Mouse (Mus musculus) neural tube, embryonic 14.5 days (tissue): ENCODE measurements around the gene Micall1. TPM values are rescaled to one million over a fixed set of nuclear protein-coding genes. Genes with fewer than 3 reads are reported as not detected.

ENCODE experiments used
- ATAC-seq: fragments of 200-750 bp; cut with Nextera tagmentation; 2 replicates; pipeline ENCODE4 v1.8.0; 2017; ENCODE audit warnings: low read depth, mild to moderate bottlenecking, moderate TSS enrichment, moderate library complexity
- H3K27ac ChIP-seq: fragments of 300-500 bp; sonication (generic); 2 replicates; pipeline ENCODE4 v1.5.1; 2014; ENCODE audit warnings: low read depth, mild to moderate bottlenecking, control low read depth, low read length, moderate library complexity, mixed read lengths
- H3K27me3 ChIP-seq: fragments of 300-500 bp; sonication (generic); 2 replicates; pipeline ENCODE4 v1.6.1; 2014; ENCODE audit warnings: low read length; ENCODE audit not compliant: control insufficient read depth, insufficient read depth
- H3K36me3 ChIP-seq: fragments of 300-500 bp; sonication (generic); 2 replicates; pipeline ENCODE4 v1.6.1; 2014; ENCODE audit warnings: low read length, mixed read lengths; ENCODE audit not compliant: control insufficient read depth, insufficient read depth
- H3K4me1 ChIP-seq: fragments of 300-500 bp; sonication (generic); 2 replicates; pipeline ENCODE4 v1.6.1; 2014; ENCODE audit warnings: low read length; ENCODE audit not compliant: control insufficient read depth, insufficient read depth
- H3K4me2 ChIP-seq: fragments of 300-500 bp; sonication (generic); 2 replicates; pipeline ENCODE4 v1.6.1; 2014; ENCODE audit warnings: mild to moderate bottlenecking, low read depth, low read length, control low read depth
- H3K4me3 ChIP-seq: fragments of 300-500 bp; sonication (generic); 2 replicates; pipeline ENCODE4 v1.5.1; 2014; ENCODE audit warnings: low read depth, low read length, control low read depth, mixed read lengths
- H3K9ac ChIP-seq: fragments of 300-500 bp; sonication (generic); replicated peaks from 2 replicates; pipeline ENCODE4 v1.6.1; 2014; ENCODE audit warnings: low read depth, mild to moderate bottlenecking, control low read depth, low read length, mixed read lengths
- H3K9me3 ChIP-seq: fragments of 300-500 bp; sonication (generic); 2 replicates; pipeline ENCODE4 v1.6.1; 2016; ENCODE audit warnings: low read length; ENCODE audit not compliant: control insufficient read depth
- WGBS: fragments of 180-500 bp; shearing (Covaris S2); extraction: QIAGEN DNeasy Blood & Tissue Kit; methylation state at CpG from one replicate; pipeline ENCODE4 v1.1.7; 2014; 5-methylcytosine and 5-hydroxymethylcytosine counted together
- polyA plus RNA-seq: library from polyadenylated mRNA; unstranded; fragments of >200 nt; fragmentation: Nextera tagmentation; extraction: Ambion mirVana; gene quantifications from 2 replicates; pipeline ENCODE4 v1.2.1, GENCODE M21; 2014

Micall1 gene
- polyA plus RNA-seq, result 12.6 and 13.1 TPM in 2 replicates

DNA sequence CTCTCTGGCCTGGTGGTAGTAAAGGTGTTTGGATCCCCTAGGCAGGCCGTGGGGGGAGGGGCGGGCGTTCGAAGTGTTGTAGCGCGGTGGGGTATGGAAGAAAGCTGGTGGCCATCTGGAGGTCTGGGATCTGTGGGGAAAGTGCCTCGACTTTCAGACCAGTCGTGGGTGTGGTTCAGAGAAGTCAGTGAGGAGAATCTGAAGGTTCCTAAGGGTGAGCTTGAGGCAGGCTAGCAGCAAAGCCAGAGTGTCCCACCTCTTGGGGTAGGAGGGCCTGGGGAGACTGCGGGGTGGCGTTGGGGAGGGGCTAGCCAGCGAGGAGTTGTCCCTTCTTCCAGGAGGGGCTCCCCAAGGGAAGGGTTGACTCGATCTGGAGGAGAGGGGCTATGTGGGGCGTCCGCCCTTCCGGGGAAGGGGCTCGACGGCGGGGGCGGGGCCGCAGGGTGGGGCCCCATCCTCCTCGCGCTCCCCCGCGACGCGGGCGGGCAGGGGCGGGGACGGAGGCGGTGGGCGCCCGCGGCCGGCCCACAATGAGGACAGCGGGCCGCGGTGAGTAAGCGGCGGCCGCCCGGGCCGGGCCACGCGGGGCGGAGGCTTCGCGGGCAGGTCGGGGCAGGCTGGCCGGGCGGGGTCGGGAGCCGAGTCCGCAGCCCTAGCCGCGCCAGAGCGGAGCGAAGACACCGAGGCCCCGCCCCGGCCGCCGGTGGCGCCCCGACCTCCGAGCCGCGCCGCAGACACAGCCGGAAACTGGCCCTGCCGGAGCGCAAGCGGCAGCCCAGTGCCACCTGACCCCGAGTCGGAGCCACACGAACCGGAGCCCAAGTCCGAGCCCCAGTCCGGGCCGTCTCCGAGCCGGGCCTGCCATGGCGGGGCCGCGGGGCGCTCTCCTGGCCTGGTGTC, at the start of gene Micall1:
Gene Micall1, plus strand, starts transcription at position 478 of the 900 bp plus-strand sequence.
- Histone ChIP-seq H3K9ac (peak within 1 kb of the TSS; percentile 93), H3K36me3 (0 out of 2 replicates have a peak, but pooled peaks cover 5% of the 10 kb centered on the region), H3K27me3 (no peaks in the 10 kb centered on the region), H3K4me3 (peak within 1 kb of the TSS; percentile 81), H3K4me1 (peaks cover 19% of the 10 kb centered on the region), H3K27ac (peak within 1 kb of the TSS; percentile 69), H3K4me2 (peak within 1 kb of the TSS; percentile 96), H3K9me3 (no peaks in the 10 kb centered on the region)
- WGBS, result 1% methylated on average over 61 of the region's 85 CpGs
- ATAC-seq, result peak; percentile 75

DNA sequence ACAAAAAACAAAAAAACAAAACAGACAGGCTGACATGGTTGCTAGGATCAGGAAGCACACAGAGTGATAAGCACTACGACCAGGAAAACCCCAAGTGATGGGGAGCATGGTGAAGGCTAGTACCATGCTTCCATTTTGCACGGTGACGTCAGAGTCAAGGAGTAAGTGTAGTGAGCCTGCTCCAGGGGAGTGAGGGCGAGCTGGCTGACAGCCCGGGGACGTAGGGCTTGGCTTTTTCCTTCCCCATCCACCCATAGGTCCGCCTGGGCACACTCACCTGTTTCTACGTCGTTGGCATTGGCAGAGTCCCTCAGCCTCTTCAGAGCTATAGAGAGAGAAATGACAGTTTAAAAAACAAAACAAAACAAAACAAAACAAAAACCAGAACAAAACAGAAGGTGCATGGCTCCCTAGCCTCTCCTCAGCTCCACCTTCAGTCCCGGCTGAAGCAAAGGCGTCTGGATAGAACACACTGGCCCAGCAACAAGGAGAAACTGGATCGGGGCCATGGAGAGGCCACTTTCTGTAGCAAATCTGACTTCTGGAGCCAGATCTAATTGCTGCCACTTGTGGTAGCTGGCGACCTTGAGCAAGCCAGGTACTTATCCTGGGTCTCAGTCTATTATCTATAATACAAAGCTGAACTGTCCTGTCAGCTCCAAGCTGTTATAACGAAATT, 47.7 kb upstream of the Micall1 start:
- no peak for ATAC-seq
- Histone ChIP-seq H3K9ac (no peak overlapping the region), H3K27ac (no peak overlapping the region), H3K27me3 (no peaks in the 10 kb centered on the region), H3K4me2 (no peak overlapping the region), H3K4me1 (peaks cover 16% of the 10 kb centered on the region), H3K9me3 (no peaks in the 10 kb centered on the region), H3K4me3 (no peak overlapping the region), H3K36me3 (peaks cover 30% of the 10 kb centered on the region; the same call in 1 of the 2 replicates)
- WGBS, result 87% methylated on average over 14 of the region's 14 CpGs

DNA sequence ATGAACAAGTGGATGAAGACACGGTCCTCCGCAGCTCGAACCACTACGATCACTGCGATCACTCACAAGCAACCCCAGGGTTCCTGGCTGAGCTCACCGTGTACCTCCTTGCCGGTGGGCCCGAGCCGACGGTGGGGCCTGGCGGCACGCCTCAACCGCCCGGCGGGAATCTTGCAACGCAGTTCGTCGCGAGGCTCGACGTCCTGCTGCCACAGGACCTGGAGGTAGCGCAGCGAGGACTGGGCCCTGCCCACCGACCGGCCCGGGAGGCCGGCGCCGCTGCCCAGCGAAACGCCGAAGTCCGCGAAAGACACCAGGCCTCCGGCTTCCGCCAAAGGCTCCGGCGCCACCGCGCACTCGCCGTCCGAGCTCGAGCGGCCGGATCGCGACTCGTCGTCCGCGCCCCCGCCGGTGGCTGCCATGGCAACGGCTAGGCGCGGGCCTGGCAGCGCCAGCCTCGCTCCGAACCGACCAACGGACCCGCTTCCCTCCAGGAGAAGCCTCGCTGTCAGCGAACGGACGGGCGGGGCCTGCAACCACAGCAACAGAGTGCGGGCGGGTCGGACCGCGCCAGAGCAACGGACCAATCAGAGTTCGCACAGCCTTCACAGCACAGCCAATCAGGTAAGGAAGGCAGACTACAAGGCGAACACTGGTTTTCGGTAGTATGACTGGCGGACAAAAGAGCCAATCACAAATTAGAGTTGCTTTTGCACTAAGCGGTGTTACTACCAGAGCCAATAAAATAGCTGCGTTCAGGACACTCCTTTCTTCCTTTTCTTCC, 46.1 kb upstream of the Micall1 start, which contains the start of gene Ankrd54:
Gene Ankrd54, minus strand, starts transcription at position 518 of the 784 bp plus-strand sequence.
- ATAC-seq, result peak; percentile 100
- Histone ChIP-seq H3K4me3 (peak within 1 kb of the TSS; percentile 95), H3K4me2 (peak within 1 kb of the TSS; percentile 88), H3K27ac (peak within 1 kb of the TSS; percentile 82), H3K36me3 (peaks cover 23% of the 10 kb centered on the region; the same call in 1 of the 2 replicates), H3K27me3 (no peaks in the 10 kb centered on the region), H3K9ac (peak within 1 kb of the TSS; percentile 83), H3K9me3 (no peaks in the 10 kb centered on the region), H3K4me1 (peaks cover 16% of the 10 kb centered on the region)
- under 1% methylated on average over 80 of the region's 80 CpGs for WGBS

DNA sequence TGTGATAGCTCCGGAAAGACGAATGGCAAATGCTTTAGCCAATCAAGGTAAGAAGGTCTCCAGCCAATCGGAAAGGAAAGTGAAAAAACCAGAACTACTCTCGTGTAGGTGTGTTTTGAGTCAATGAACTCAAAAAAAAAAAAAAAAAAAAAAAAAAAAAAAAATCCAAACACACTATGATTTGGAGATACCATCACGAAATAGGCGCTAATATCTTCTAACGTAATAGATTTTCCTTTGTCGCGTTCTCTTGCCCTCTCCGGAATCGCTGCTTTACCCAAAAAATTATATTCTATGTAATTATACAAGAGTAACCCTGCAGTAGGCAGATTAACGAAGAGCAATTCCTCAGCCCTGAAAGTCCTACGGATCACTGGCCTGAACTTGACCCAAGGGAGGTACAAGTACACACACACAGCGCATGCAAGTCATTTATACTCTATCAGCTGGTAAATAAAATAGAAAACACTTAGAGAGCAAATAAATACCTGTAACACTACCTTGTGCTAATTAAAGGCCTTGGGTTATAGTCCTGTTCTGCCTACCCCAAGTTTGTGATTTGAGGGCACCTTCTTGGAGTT, 45.4 kb upstream of the Micall1 start:
- WGBS, result 11% methylated on average over 14 of the region's 14 CpGs
- H3K4me3 ChIP-seq, result peak overlapping the region; percentile 23
- no peak for ATAC-seq
- H3K27ac ChIP-seq, result no peak overlapping the region
- peaks cover 16% of the 10 kb centered on the region for H3K4me1 ChIP-seq
- H3K9me3 ChIP-seq, result no peaks in the 10 kb centered on the region
- 0 out of 2 replicates have a peak overlapping the region, but pooled peaks have one; percentile 18 for H3K9ac ChIP-seq
- H3K36me3 ChIP-seq, result peaks cover 16% of the 10 kb centered on the region; the same call in 1 of the 2 replicates
- peak overlapping the region; percentile 45 for H3K4me2 ChIP-seq
- no peaks in the 10 kb centered on the region for H3K27me3 ChIP-seq

DNA sequence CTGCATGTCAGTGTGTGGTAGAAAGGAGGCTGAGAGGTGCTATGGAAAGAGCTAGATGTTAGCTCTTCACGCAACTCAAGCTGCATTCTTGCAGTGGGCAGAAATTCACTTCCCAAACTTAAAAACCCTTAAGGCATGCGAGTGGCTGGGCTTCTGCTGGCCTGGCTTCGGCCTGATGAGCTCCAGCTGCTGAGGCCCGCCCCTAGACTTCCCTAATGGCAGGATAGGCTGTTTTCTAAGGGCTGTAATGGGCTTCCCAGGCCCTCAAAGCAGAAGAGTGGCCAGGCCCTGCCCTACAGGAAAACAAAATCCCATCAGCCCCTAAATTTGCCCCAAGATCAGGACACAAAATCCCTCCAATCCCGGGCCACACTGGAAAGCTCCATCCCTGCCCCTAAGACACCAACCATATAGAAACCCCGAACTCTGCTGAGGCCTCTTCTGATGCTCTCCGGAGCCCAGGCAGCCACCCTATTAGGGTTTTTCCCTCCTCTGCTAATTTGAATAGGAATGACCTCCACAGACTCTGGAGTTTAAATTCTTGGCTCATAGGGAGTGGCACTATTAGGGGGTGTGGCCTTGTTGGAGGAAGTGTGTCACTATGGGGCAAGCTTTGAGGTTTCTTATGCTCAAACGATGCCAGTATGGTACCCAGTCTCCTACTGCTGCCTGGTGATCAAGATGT, 43.5 kb upstream of the Micall1 start:
- no peaks in the 10 kb centered on the region for H3K9me3 ChIP-seq
- no peak overlapping the region for H3K4me2 ChIP-seq
- peaks cover 16% of the 10 kb centered on the region for H3K4me1 ChIP-seq
- WGBS, result 48% methylated on average over 8 of the region's 8 CpGs
- H3K27me3 ChIP-seq, result no peaks in the 10 kb centered on the region
- peaks cover 2% of the 10 kb centered on the region; the same call in 1 of the 2 replicates for H3K36me3 ChIP-seq
- no peak for ATAC-seq
- no peak overlapping the region for H3K9ac ChIP-seq
- no peak overlapping the region for H3K27ac ChIP-seq
- no peak overlapping the region for H3K4me3 ChIP-seq

DNA sequence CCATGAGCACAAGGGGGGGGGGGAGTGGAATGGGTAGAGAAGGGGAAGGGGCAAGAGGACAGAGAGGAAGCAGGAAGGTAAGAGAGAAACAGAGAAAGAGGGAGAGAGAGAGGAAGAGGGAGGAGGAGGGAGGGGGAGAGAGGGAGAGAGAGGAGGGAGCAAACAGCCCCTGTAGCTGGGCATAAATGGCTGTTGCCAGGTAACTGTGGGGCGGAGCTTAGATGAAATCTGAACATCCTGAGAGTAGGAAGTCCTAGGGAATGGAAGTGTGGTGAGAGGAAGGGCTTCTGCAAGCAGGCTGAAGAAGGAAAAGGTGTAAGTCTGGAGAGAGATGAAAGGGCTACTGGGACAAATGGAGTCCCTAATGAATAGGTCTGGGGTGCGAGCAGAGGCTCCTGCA, 42.4 kb upstream of the Micall1 start:
- H3K27ac ChIP-seq, result no peak overlapping the region
- H3K36me3 ChIP-seq, result no peaks in the 10 kb centered on the region
- H3K4me2 ChIP-seq, result no peak overlapping the region
- 47% methylated on average over 2 of the region's 2 CpGs for WGBS
- H3K27me3 ChIP-seq, result no peaks in the 10 kb centered on the region
- ATAC-seq, result no peak
- peaks cover 14% of the 10 kb centered on the region for H3K4me1 ChIP-seq
- no peak overlapping the region for H3K4me3 ChIP-seq
- no peaks in the 10 kb centered on the region for H3K9me3 ChIP-seq
- no peak overlapping the region for H3K9ac ChIP-seq

DNA sequence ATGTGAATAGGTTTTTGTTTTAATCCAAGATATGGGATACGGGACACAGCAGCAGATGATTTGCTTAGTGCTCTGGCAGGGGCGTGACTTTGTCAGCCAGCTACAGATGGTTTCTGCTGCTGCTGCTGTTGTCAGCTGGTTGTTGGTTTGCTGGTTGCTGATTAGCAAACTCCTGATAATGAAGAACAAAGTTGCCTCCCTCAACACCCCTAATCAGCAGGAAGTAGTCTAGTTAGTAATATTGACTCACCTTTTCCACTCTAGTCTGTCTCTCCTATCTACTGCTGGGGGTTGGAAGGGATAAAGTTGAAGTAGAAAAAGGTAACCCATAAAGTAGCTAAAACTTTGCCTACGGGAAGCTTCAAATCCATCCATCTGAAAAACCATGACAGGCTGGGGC, 41.1 kb upstream of the Micall1 start:
- ATAC-seq, result no peak
- Histone ChIP-seq H3K9me3 (no peaks in the 10 kb centered on the region), H3K4me1 (peaks cover 4% of the 10 kb centered on the region), H3K9ac (no peak overlapping the region), H3K4me3 (no peak overlapping the region), H3K4me2 (no peak overlapping the region), H3K27ac (no peak overlapping the region), H3K27me3 (no peaks in the 10 kb centered on the region), H3K36me3 (no peaks in the 10 kb centered on the region)
- 78% methylated on average over 3 of the region's 3 CpGs for WGBS

DNA sequence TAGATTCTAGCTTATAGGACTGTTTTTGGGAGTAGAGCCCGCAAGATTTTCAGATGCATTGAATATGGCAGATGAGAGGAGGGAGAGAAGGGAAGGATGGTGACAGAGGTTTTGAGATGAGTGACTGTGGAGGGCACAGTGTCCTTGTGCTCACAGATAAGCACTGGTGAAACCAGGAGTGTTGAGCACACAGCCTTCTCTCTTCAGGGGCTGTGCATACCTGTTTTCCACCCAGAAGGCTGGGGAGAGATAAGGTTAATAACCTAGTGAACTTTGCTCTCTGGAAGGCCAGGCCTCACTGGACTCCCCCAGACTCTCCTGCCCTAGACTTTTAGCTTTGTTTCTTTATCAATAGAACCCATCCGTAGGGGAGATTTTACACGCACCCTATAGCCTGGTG, 40.3 kb upstream of the Micall1 start:
- H3K4me2 ChIP-seq, result no peak overlapping the region
- H3K27ac ChIP-seq, result no peak overlapping the region
- no peaks in the 10 kb centered on the region for H3K36me3 ChIP-seq
- H3K27me3 ChIP-seq, result no peaks in the 10 kb centered on the region
- no peak overlapping the region for H3K9ac ChIP-seq
- H3K4me3 ChIP-seq, result no peak overlapping the region
- no peak for ATAC-seq
- peaks cover 2% of the 10 kb centered on the region for H3K4me1 ChIP-seq
- 84% methylated on average over 3 of the region's 3 CpGs for WGBS
- H3K9me3 ChIP-seq, result no peaks in the 10 kb centered on the region
